ENCODE assay signal across 27 mouse cellular contexts in the genomic region with DNA sequence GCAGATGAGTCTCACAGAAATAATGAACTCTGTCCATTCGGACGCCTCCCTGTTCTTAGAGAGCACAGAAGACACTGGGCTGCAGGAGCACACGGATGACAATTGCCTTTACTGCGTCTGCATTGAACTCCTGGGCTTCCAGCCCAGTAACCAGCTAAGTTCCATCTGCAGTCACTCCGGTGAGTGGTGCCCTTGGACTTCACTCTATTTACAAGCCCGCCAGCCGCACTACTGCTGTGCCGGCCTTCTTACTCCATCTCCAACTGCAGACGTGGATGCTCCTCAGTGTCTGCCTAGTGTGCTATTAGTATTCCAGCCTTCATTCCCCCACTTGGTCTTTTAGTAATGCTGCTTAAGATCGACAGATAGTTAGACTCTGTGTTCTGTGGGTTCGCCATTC.
DNase-seq lines count a peak whose midpoint lies in the region; ATAC-seq and TF ChIP-seq lines count a peak whose summit lies in the region.
"Had no signal": no experiment of that assay in that cellular context is flagged by ENCODE, and none has a peak within 500 bp of the region (broad histone marks: within the 10 kb centered on the region; RNA-seq: fewer than 3 reads in every experiment).

No protein-coding gene starts in this region.

- H3K9ac ChIP-seq in lung, embryonic 14.5 days: no peak overlapping the region
- H3K9ac ChIP-seq in lung, postnatal 0 days (replicated peaks; ENCODE audit: low read depth): no peak overlapping the region
- H3K9ac ChIP-seq in neural tube, embryonic 15.5 days (replicated peaks): no peak overlapping the region
- H3K9ac ChIP-seq: embryonic facial prominence, embryonic 13.5 days; forebrain, embryonic 12.5 days; forebrain, embryonic 15.5 days; heart, embryonic 12.5 days; heart, embryonic 15.5 days; hindbrain, embryonic 13.5 days had no signal

- H3K9me3 ChIP-seq in lung, embryonic 14.5 days (ENCODE audit: low read depth, low read length): no peaks in the 10 kb centered on the region
- H3K9me3 ChIP-seq in lung, postnatal 0 days (ENCODE audit: low read length): no peaks in the 10 kb centered on the region
- no peaks in the 10 kb centered on the region for H3K9me3 ChIP-seq in neural tube, embryonic 15.5 days (replicated peaks)
- H3K9me3 ChIP-seq: embryonic facial prominence, embryonic 10.5 days; embryonic facial prominence, embryonic 13.5 days; forebrain, embryonic 12.5 days; forebrain, embryonic 15.5 days; heart, embryonic 12.5 days; heart, embryonic 15.5 days; hindbrain, embryonic 10.5 days; hindbrain, embryonic 13.5 days had no signal

- whole genome bisulfite sequencing in lung, embryonic 14.5 days: 80% methylated on average over 11 of the region's 11 CpGs
- 74% methylated on average over 11 of the region's 11 CpGs for WGBS in lung, postnatal 0 days
- 87% methylated on average over 11 of the region's 11 CpGs for WGBS in neural tube, embryonic 15.5 days

- TF ChIP-seq CTCF in lung, embryonic 14.5 days (IDR thresholded peaks at IDR 0.05; ENCODE audit: low read depth): no peak
- TF ChIP-seq CTCF in lung, postnatal 0 days (IDR thresholded peaks at IDR 0.05): no peak

- H3K27ac ChIP-seq in lung, embryonic 14.5 days (ENCODE audit: low read depth): no peak overlapping the region
- no peak overlapping the region for H3K27ac ChIP-seq in lung, postnatal 0 days (ENCODE audit: low read length)
- H3K27ac ChIP-seq in neural tube, embryonic 15.5 days (replicated peaks): no peak overlapping the region
- H3K27ac ChIP-seq: embryonic facial prominence, embryonic 10.5 days; embryonic facial prominence, embryonic 13.5 days; forebrain, embryonic 12.5 days; forebrain, embryonic 15.5 days; heart, embryonic 15.5 days; hindbrain, embryonic 10.5 days; hindbrain, embryonic 13.5 days had no signal

- H3K4me2 ChIP-seq in lung, embryonic 14.5 days: no peak overlapping the region
- no peak overlapping the region for H3K4me2 ChIP-seq in lung, postnatal 0 days (replicated peaks; ENCODE audit: low read depth, low read length)
- H3K4me2 ChIP-seq in neural tube, embryonic 15.5 days: no peak overlapping the region
- H3K4me2 ChIP-seq: embryonic facial prominence, embryonic 13.5 days; forebrain, embryonic 12.5 days; forebrain, embryonic 15.5 days; heart, embryonic 12.5 days; heart, embryonic 15.5 days; hindbrain, embryonic 13.5 days had no signal

- H3K36me3 ChIP-seq in lung, embryonic 14.5 days (ENCODE audit: insufficient read depth): peaks cover 95% of the 10 kb centered on the region
- H3K36me3 ChIP-seq in lung, postnatal 0 days (ENCODE audit: insufficient read depth, low read length): peaks cover 69% of the 10 kb centered on the region
- H3K36me3 ChIP-seq in neural tube, embryonic 15.5 days: peaks cover 85% of the 10 kb centered on the region

- peak; percentile 54; the same call in 1 of the 2 replicates for ATAC-seq in lung, embryonic 14.5 days (ENCODE audit: insufficient read depth)
- peak; percentile 60 for ATAC-seq in lung, postnatal 0 days
- no peak for ATAC-seq in neural tube, embryonic 15.5 days (ENCODE audit: low FRiP score)
- ATAC-seq: CD4-positive, CD25-positive, alpha-beta regulatory T cell, adult 4 months; forebrain, embryonic 15.5 days; hindbrain, embryonic 16.5 days had no signal

- DNase-seq in lung, embryonic 14.5 days: peak; percentile 51
- DNase-seq in lung, postnatal 25 days (ENCODE audit: low spot score): no peak
- peak; percentile 45 for DNase-seq in lung, postnatal 0 days (ENCODE audit: low spot score)
- DNase-seq in lung, postnatal 14 days: peak; percentile 7
- no peak for DNase-seq in cerebellum, adult 9-10 months
- DNase-seq: adrenal gland, adult 2 months; adrenal gland, postnatal 14 days; cerebellum, adult 11 months; cerebellum, adult 2 months; cerebellum, postnatal 10 days; cerebellum, postnatal 36 days; embryo, embryonic 11 days; gastrocnemius, postnatal 36 days; heart, postnatal 10 days; heart, postnatal 36 days had no signal

- no peak overlapping the region for H3K4me3 ChIP-seq in lung, embryonic 14.5 days (ENCODE audit: low read depth, low read length)
- no peak overlapping the region for H3K4me3 ChIP-seq in lung, postnatal 0 days (ENCODE audit: low read depth, low read length)
- H3K4me3 ChIP-seq in neural tube, embryonic 15.5 days (replicated peaks): no peak overlapping the region
- H3K4me3 ChIP-seq: embryonic facial prominence, embryonic 10.5 days; embryonic facial prominence, embryonic 13.5 days; erythroblast, embryonic 14.5 days; forebrain, embryonic 12.5 days; forebrain, embryonic 15.5 days; heart, embryonic 12.5 days; heart, embryonic 15.5 days; hindbrain, embryonic 10.5 days; hindbrain, embryonic 13.5 days had no signal

- TF ChIP-seq EP300 in lung, postnatal 0 days (IDR thresholded peaks at IDR 0.05): no peak

- no peaks in the 10 kb centered on the region for H3K4me1 ChIP-seq in lung, embryonic 14.5 days (ENCODE audit: insufficient read depth)
- H3K4me1 ChIP-seq in lung, postnatal 0 days (ENCODE audit: insufficient read depth, low read depth, low read length): no peaks in the 10 kb centered on the region
- H3K4me1 ChIP-seq in neural tube, embryonic 15.5 days: no peaks in the 10 kb centered on the region
- H3K4me1 ChIP-seq: embryonic facial prominence, embryonic 10.5 days; embryonic facial prominence, embryonic 13.5 days; forebrain, embryonic 12.5 days; forebrain, embryonic 15.5 days; heart, embryonic 12.5 days; heart, embryonic 15.5 days; hindbrain, embryonic 10.5 days; hindbrain, embryonic 13.5 days had no signal

- no peaks in the 10 kb centered on the region for H3K27me3 ChIP-seq in lung, embryonic 14.5 days (ENCODE audit: insufficient read depth, low read length)
- no peaks in the 10 kb centered on the region for H3K27me3 ChIP-seq in lung, postnatal 0 days (replicated peaks; ENCODE audit: insufficient read depth, low read length)
- H3K27me3 ChIP-seq in neural tube, embryonic 15.5 days (replicated peaks): no peaks in the 10 kb centered on the region
- H3K27me3 ChIP-seq: embryonic facial prominence, embryonic 13.5 days; forebrain, embryonic 12.5 days; forebrain, embryonic 15.5 days; heart, embryonic 12.5 days; heart, embryonic 15.5 days; hindbrain, embryonic 13.5 days had no signal

Comparison
In these comparisons a context has a peak if more than half of its experiments do, and no peak if none do; other contexts are left out.
1. DNase-seq: peak in lung, embryonic 14.5 days (single experiment), lung, postnatal 0 days (single experiment) and lung, postnatal 14 days (single experiment); none in lung, postnatal 25 days (single experiment) and cerebellum, adult 9-10 months (single experiment).